Mouse (Mus musculus) liver, postnatal 0 days (tissue): ENCODE results near the gene Lrrc3. TPM values are rescaled to one million over a fixed set of nuclear protein-coding genes. Genes with fewer than 3 reads are reported as not detected.

Experiments used
- ATAC-seq: fragments of 200-750 bp; cut with Nextera tagmentation; 2 replicates; pipeline ENCODE4 v1.8.0; 2017; ENCODE audit warnings: mild to moderate bottlenecking, moderate library complexity
- DNase-seq: peaks from one replicate; pipeline ENCODE4 v3.0.0-alpha.2; 2016
- H3K27ac ChIP-seq: fragments of 300-500 bp; sonication (generic); 2 replicates; pipeline ENCODE4 v1.5.1; 2014; ENCODE audit warnings: antibody characterized with exemption, moderate library complexity, mild to moderate bottlenecking, low read depth
- H3K27me3 ChIP-seq: fragments of 300-500 bp; sonication (generic); 2 replicates; pipeline ENCODE4 v1.6.1; 2014; ENCODE audit warnings: low read length, control low read depth, mixed read lengths; ENCODE audit not compliant: insufficient read depth
- H3K36me3 ChIP-seq: fragments of 300-500 bp; sonication (generic); replicated peaks from 2 replicates; pipeline ENCODE4 v1.6.1; 2014; ENCODE audit warnings: mild to moderate bottlenecking, control low read depth, low read length, moderate library complexity, mixed read lengths; ENCODE audit not compliant: insufficient read depth
- H3K4me1 ChIP-seq: fragments of 300-500 bp; sonication (generic); 2 replicates; pipeline ENCODE4 v1.6.1; 2014; ENCODE audit warnings: antibody characterized with exemption, mild to moderate bottlenecking, control low read depth; ENCODE audit not compliant: insufficient read depth
- H3K4me2 ChIP-seq: fragments of 300-500 bp; sonication (generic); 2 replicates; pipeline ENCODE4 v1.6.1; 2014; ENCODE audit warnings: low read depth, mild to moderate bottlenecking, low read length, moderate library complexity, mixed read lengths
- H3K4me3 ChIP-seq: fragments of 300-500 bp; sonication (generic); 2 replicates; pipeline ENCODE4 v1.5.1; 2014; ENCODE audit warnings: low read depth, low read length
- H3K9ac ChIP-seq: fragments of 300-500 bp; sonication (generic); replicated peaks from 2 replicates; pipeline ENCODE4 v1.6.1; 2014; ENCODE audit warnings: mild to moderate bottlenecking, moderate library complexity
- H3K9me3 ChIP-seq: fragments of 300-500 bp; sonication (generic); 2 replicates; pipeline ENCODE4 v1.6.1; 2016; ENCODE audit warnings: mild to moderate bottlenecking, control low read depth, low read length, mixed read lengths
- CTCF ChIP-seq: sonication (generic); IDR thresholded peaks from 2 replicates; pipeline ENCODE4 v1.5.1; 2016; ENCODE audit warnings: antibody characterized with exemption, low read depth
- EP300 ChIP-seq: IDR thresholded peaks from 2 replicates; pipeline ENCODE4 v1.6.1; 2016; ENCODE audit warnings: antibody characterized with exemption, low read depth, mild to moderate bottlenecking
- WGBS: fragments of 180-500 bp; shearing (Covaris S2); extraction: QIAGEN DNeasy Blood & Tissue Kit; methylation state at CpG from one replicate; pipeline ENCODE4 v1.1.7; 2014; ENCODE audit not compliant: insufficient replicate concordance; 5-methylcytosine and 5-hydroxymethylcytosine counted together
- polyA plus RNA-seq: library from polyadenylated mRNA; unstranded; fragments of >200 nt; fragmentation: Nextera tagmentation; extraction: Ambion mirVana; gene quantifications from 2 replicates; pipeline ENCODE4 v1.2.1, GENCODE M21; 2015

The Lrrc3 gene
- polyA plus RNA-seq, 1 experiment from 2014 or later: 26.6 TPM

DNA sequence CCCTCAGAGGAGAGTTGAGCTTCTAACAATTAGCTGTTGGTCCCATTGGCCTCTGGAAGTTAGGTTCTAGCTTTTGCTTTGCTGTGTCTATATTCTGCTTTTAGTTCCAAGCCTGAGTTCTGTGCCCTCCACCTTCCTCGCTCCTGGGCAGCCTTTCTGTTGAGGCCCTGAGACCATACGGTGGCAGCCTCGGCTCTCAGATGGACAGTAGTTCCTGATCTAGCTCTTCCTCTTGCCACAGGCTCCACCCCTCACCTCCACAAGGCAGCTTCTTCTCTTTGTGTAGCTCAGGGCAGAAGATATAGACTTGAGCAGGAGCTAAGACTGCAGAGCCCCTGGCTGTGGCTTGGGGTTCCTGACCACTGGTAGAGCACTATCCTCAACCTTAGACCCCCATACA lies 22.0 kb downstream of the Lrrc3 start:
- Histone ChIP-seq H3K4me2 (no peak overlapping the region), H3K4me3 (no peak overlapping the region), H3K27me3 (no peaks in the 10 kb centered on the region), H3K9ac (no peak overlapping the region), H3K9me3 (no peaks in the 10 kb centered on the region), H3K36me3 (no peaks in the 10 kb centered on the region), H3K4me1 (no peaks in the 10 kb centered on the region), H3K27ac (no peak overlapping the region)
- TF ChIP-seq EP300 (no peak), CTCF (peak; percentile 24; the same call in 1 of the 2 replicates)
- DNase-seq (no peak), ATAC-seq (no peak)
- WGBS: 35% methylated on average over 3 of the region's 3 CpGs

GRCm38 (mm10) chr10:77878985-77879384 lies 23.4 kb downstream of the Lrrc3 start:
- Histone ChIP-seq H3K27ac (no peak overlapping the region), H3K36me3 (no peaks in the 10 kb centered on the region), H3K27me3 (no peaks in the 10 kb centered on the region), H3K4me1 (no peaks in the 10 kb centered on the region), H3K9me3 (no peaks in the 10 kb centered on the region), H3K4me3 (no peak overlapping the region), H3K9ac (no peak overlapping the region), H3K4me2 (no peak overlapping the region)
- no peak for ATAC-seq
- WGBS: 59% methylated on average over 6 of the region's 6 CpGs
- DNase-seq: peak; percentile 30
- TF ChIP-seq EP300 (no peak), CTCF (peak; percentile 54)

DNA sequence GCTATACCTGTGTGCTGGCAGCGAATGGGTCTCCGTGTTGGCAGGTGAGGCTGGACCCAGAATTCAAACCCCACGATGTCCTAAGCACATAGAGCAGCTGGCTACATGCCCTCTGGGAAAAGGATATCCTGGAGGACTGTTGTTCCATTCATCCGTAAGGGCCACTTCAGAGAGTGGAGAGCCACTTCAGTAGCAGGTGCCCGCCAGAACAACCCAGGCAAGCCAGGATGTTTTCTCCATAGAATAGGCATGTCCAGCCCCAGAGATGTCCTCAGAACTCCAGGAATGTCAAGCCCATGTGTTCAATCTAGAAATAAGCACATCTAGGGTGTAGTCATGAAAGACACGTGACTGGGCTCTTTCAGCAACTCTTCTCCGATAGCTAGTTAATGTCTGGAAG lies 32.7 kb downstream of the Lrrc3 start:
- no peak overlapping the region for H3K4me3 ChIP-seq
- DNase-seq (no peak), ATAC-seq (no peak)
- TF ChIP-seq EP300: no peak
- TF ChIP-seq CTCF: no peak
- H3K27ac ChIP-seq: no peak overlapping the region
- H3K9me3 ChIP-seq: no peaks in the 10 kb centered on the region
- no peaks in the 10 kb centered on the region for H3K36me3 ChIP-seq
- H3K4me2 ChIP-seq: no peak overlapping the region
- H3K4me1 ChIP-seq: no peaks in the 10 kb centered on the region
- H3K9ac ChIP-seq: no peak overlapping the region
- no peaks in the 10 kb centered on the region for H3K27me3 ChIP-seq
- WGBS: 75% methylated on average over 7 of the region's 7 CpGs

DNA sequence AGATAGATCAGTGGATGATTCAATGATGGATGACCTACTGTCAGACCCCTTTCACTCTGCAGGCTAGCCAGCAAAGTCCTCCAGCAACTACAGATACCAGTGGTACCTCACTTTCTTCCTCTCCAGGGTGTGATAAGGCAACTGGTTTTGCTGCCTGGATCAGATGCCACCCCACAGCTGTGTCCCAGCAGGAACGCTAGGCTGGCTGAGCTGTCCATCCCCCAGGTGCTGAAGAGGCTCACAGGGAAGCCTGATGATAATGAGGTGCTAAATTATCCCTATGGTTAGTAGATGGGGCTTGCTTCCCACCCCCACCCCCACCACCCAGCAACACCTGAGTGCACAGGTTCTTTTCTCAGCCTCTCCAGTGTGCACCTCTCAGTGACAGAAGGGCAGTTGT lies 34.8 kb downstream of the Lrrc3 start:
- H3K4me1 ChIP-seq: no peaks in the 10 kb centered on the region
- no peak overlapping the region for H3K9ac ChIP-seq
- H3K4me3 ChIP-seq: no peak overlapping the region
- H3K4me2 ChIP-seq: no peak overlapping the region
- no peak overlapping the region for H3K27ac ChIP-seq
- H3K36me3 ChIP-seq: no peaks in the 10 kb centered on the region
- DNase-seq (no peak), ATAC-seq (no peak)
- 17% methylated on average over 1 of the region's 1 CpGs for WGBS
- no peaks in the 10 kb centered on the region for H3K9me3 ChIP-seq
- TF ChIP-seq EP300: no peak
- TF ChIP-seq CTCF: no peak
- H3K27me3 ChIP-seq: no peaks in the 10 kb centered on the region

- Histone ChIP-seq H3K4me1 (no peaks in the 10 kb centered on the region), H3K4me3 (no peak overlapping the region), H3K4me2 (peak overlapping the region; percentile 47), H3K36me3 (no peaks in the 10 kb centered on the region), H3K9ac (no peak overlapping the region), H3K27me3 (no peaks in the 10 kb centered on the region), H3K27ac (no peak overlapping the region), H3K9me3 (no peaks in the 10 kb centered on the region)
- 33% methylated on average over 11 of the region's 11 CpGs for WGBS
- no peak for ATAC-seq
- DNase-seq: no peak
- TF ChIP-seq CTCF: no peak
- no peak for TF ChIP-seq EP300
These were observed 37.6 kb downstream of the Lrrc3 start for GRCm38 (mm10) chr10:77864762-77865143.

DNA sequence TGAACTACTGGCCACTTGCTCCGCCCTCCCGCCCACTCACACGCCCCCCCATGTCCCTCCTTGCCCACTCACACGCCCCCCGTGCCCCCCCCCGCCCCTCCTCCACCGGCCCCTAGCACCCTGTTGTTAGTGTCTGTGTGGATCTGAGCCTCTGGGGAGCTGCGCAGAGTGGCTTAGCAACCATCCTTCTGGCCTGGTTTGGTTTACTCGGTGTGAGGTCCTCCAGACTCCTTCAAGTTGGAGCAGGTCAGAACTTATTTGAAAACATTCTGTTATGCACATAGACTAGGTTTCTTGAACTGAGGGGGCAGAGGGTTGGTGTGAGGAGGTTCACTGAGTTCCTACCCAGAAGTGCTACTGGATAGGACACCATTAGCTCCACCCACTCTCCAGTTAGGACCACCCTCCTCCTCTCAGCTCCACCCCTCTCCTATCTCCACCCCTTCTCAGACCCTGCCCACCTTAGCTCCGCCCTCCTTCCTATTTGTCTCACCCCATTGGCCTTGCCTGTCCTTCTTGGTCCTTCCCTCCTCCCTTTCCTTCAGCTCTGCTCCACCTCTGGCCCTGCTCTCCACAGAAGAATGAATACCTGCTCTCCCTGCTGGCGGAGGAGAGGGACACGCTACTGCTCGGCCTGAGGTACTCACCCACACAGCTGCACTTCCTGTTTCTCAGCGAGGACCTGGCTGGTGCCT lies 38.1 kb downstream of the Lrrc3 start:
- Histone ChIP-seq H3K4me3 (no peak overlapping the region), H3K9ac (no peak overlapping the region), H3K27me3 (no peaks in the 10 kb centered on the region), H3K4me2 (peak overlapping the region; percentile 47), H3K27ac (no peak overlapping the region), H3K9me3 (no peaks in the 10 kb centered on the region), H3K4me1 (no peaks in the 10 kb centered on the region), H3K36me3 (no peaks in the 10 kb centered on the region)
- DNase-seq (peak; percentile 46), ATAC-seq (peak; percentile 79)
- WGBS: 31% methylated on average over 14 of the region's 14 CpGs
- TF ChIP-seq CTCF: no peak
- TF ChIP-seq EP300: no peak
